Mouse (Mus musculus) CH12F3 (cell line): ENCODE measurements around the gene Arpc5l.

Experiments
- in situ Hi-C: fragments of 300-500 bp; cut with MboI; formaldehyde crosslinking; loops from 2 replicates; pipeline ENCODE4 v1.14.3; 2020; ENCODE audit warnings: low sequenced_read_pairs

The Arpc5l gene

DNA sequence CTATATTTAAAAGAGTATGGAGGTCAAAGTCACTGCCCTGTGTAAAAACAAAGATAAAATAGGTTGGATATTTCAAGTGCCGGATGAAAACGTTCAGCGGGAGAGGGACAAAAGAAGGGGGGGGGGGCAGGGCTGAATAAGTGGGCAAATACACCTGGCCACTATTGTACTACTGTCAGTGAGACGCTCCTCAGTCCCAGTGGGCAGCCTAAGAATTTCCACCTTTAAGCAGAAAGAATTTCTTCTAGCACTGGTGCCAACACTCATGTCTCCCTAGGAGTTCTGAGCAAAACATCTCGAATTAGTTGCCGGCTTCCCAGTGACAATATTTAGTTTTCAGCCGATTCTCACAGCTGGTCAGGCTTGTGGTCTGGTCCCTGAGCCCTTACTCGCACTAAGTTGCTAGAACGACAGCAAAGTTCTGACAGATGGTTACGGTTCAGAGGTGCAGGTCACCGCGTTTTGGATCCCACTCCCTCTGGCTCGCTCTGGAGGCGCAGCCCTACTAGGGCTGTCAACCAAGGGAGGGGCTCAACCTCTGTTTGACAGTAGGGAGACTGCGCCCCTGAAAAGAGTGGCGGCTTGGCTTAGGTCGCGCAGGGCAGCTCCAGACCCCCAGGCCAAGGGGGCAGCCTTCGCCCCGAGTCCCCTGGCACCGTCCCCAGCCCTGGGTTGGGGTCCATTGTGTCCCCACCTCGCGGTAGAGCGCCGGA, 59.7 kb downstream of the Arpc5l start:
- in situ Hi-C loops = no loop called here
